Mouse (Mus musculus) liver, adult 2 months (tissue): ENCODE data around the gene Prdm15.

Source experiments
- CTCF ChIP-seq: fragments of 200-500 bp; IDR thresholded peaks from 2 replicates; pipeline ENCODE4 v1.5.1; 2011; ENCODE audit warnings: low read depth, low read length, control low read depth
- POLR2A ChIP-seq: fragments of 200-500 bp; IDR thresholded peaks from 2 replicates; pipeline ENCODE4 v1.6.1; 2011; ENCODE audit warnings: low read length, control low read depth; ENCODE audit not compliant: insufficient read depth; ENCODE audit errors: extremely low read depth

DNA sequence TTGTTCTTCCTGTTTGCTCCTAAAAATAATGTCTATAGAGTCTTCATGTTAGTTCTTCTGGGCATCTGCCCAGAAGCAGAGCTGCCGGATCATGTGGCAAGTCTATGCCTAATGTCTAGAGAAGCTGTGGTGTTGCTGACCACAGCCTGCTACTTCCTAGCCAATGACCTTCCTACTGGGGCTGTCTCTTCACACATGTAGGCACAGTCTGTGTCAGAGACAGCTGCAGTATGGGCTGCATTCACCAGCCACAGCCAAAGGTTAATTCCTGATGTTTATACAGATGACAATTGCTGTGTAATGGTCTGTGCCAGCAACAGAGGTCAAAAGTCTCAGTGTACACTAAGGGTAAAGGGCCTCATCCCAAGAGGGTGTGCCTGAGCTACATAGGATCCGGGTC is 95.2 kb downstream of the Prdm15 start:
- TF ChIP-seq CTCF (no peak), POLR2A (no peak)
